Mouse (Mus musculus) T-helper 2 cell (primary cell): Measurements from ENCODE around the gene Pdlim4.

ENCODE experiments used
- in situ Hi-C: fragments of 300-600 bp; cut with MboI, MseI; formaldehyde crosslinking; loops from one replicate; pipeline ENCODE4 v1.15.1; 2025; ENCODE audit warnings: high pct_unique_total_duplicates

The Pdlim4 gene

GRCm38 (mm10) chr11:54068520-54069371, at the start of gene Pdlim4:
Pdlim4 (minus strand) TSS chr11:54069014.
- in situ Hi-C loops = no loop called here

- in situ Hi-C loops = loop anchor here (5.0 kb wide), 1 partner anchor 65 kb away; no protein-coding TSS in a partner anchor
Observed at GRCm38 (mm10) chr11:54117096-54117495, 48.3 kb upstream of the Pdlim4 start.

GRCm38 (mm10) chr11:54116406-54116805, 47.6 kb upstream of the Pdlim4 start:
- in situ Hi-C loops = loop anchor here (5.0 kb wide), 1 partner anchor 66 kb away; no protein-coding TSS in a partner anchor

- in situ Hi-C loops = loop anchor here (5.0 kb wide), 1 partner anchor 66 kb away; no protein-coding TSS in a partner anchor
Observed at GRCm38 (mm10) chr11:54115911-54116310, 47.1 kb upstream of the Pdlim4 start.

GRCm38 (mm10) chr11:54115301-54115700, 46.5 kb upstream of the Pdlim4 start:
- in situ Hi-C loops = loop anchor here (5.0 kb wide), 1 partner anchor 67 kb away; no protein-coding TSS in a partner anchor

- in situ Hi-C loops = loop anchor here (5.0 kb wide), 1 partner anchor 68 kb away; no protein-coding TSS in a partner anchor
Observed at GRCm38 (mm10) chr11:54114746-54115145, 45.9 kb upstream of the Pdlim4 start.

- in situ Hi-C loops = no loop called here
Observed at GRCm38 (mm10) chr11:54113352-54113751, 44.5 kb upstream of the Pdlim4 start.

GRCm38 (mm10) chr11:54112920-54113319, 44.1 kb upstream of the Pdlim4 start:
- in situ Hi-C loops = no loop called here

- in situ Hi-C loops = no loop called here
Observed at GRCm38 (mm10) chr11:54111976-54112741, 43.3 kb upstream of the Pdlim4 start.

GRCm38 (mm10) chr11:54111291-54111690, 42.5 kb upstream of the Pdlim4 start:
- in situ Hi-C loops = no loop called here

- in situ Hi-C loops = no loop called here
Observed at GRCm38 (mm10) chr11:54108894-54109293, 40.1 kb upstream of the Pdlim4 start.

GRCm38 (mm10) chr11:54108131-54108530, 39.3 kb upstream of the Pdlim4 start:
- in situ Hi-C loops = no loop called here

- in situ Hi-C loops = no loop called here
Observed at GRCm38 (mm10) chr11:54107239-54107638, 38.4 kb upstream of the Pdlim4 start.

- in situ Hi-C loops = no loop called here
Observed at GRCm38 (mm10) chr11:54106676-54107075, 37.9 kb upstream of the Pdlim4 start.

GRCm38 (mm10) chr11:54105011-54105410, 36.2 kb upstream of the Pdlim4 start:
- in situ Hi-C loops = no loop called here

- in situ Hi-C loops = no loop called here
Observed at GRCm38 (mm10) chr11:54102706-54103449, 34.1 kb upstream of the Pdlim4 start.

GRCm38 (mm10) chr11:54101701-54102100, 32.9 kb upstream of the Pdlim4 start:
- in situ Hi-C loops = no loop called here

- in situ Hi-C loops = no loop called here
Observed at GRCm38 (mm10) chr11:54100692-54101591, 32.1 kb upstream of the Pdlim4 start.

- in situ Hi-C loops = no loop called here
Observed at GRCm38 (mm10) chr11:54100045-54100691, 31.4 kb upstream of the Pdlim4 start, which contains the start of gene P4ha2. P4ha2 (plus strand) TSS chr11:54100095.

- in situ Hi-C loops = no loop called here
Observed at GRCm38 (mm10) chr11:54093000-54093399, 24.2 kb upstream of the Pdlim4 start.
